Mouse (Mus musculus) megakaryocyte-erythroid progenitor cell, adult 5-6 weeks (primary cell): ENCODE results near the gene Magt1. TPM values are rescaled to one million over a fixed set of nuclear protein-coding genes. Genes with fewer than 3 reads are reported as not detected.
"Not testable (repeated sequence)": the region's sequence is repeated elsewhere in the genome, so short reads cannot be mapped to it uniquely, and the experiment has no call there.

ENCODE experiments used
- ATAC-seq: replicated peaks from 2 replicates; pipeline ENCODE4 v1.8.0; 2016; ENCODE audit warnings: mild to moderate bottlenecking, inconsistent platforms; ENCODE audit not compliant: severe bottlenecking, poor library complexity, low FRiP score, low TSS enrichment
- total RNA-seq, 2 experiments: library from RNA; stranded (forward) in 1 of 2; stranded (reverse) in 1 of 2; fragments of 200-1000, 215-1000 nt in 1 of 2; fragments of >200 nt in 1 of 2; fragmentation: Nextera tagmentation in 1 of 2; gene quantifications; 2 replicates each; pipeline ENCODE4 v1.2.3; 2014 to 2017

The Magt1 gene
- total RNA-seq, 2 experiments from 2014 or later: 31.2 to 58.2 TPM

GRCm38 (mm10) chrX:106001605-106002004, 10.1 kb downstream of the Magt1 start:
- ATAC-seq: no peak

DNA sequence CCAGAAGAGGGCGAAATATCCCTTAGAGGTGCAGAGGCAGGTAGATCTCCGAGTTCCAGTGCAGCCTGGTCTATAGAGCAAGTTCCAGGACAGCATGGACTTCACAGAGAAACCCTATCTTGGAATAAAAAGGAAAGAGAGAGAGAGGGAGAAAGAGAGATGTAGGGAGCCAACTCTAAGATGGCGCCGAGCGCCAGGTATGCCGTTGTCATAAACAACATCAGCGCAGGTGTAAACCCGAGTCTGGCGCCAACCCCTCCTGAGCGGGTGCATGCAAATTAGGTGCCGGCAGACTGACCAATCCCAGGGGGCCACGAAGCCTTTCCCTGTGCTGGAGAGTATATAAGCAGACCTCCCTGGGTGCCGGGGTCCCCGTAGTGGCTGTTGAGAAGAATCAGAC, 54.6 kb downstream of the Magt1 start:
- ATAC-seq: not testable (repeated sequence)

GRCm38 (mm10) chrX:105953999-105954398, 57.7 kb downstream of the Magt1 start:
- no peak for ATAC-seq

DNA sequence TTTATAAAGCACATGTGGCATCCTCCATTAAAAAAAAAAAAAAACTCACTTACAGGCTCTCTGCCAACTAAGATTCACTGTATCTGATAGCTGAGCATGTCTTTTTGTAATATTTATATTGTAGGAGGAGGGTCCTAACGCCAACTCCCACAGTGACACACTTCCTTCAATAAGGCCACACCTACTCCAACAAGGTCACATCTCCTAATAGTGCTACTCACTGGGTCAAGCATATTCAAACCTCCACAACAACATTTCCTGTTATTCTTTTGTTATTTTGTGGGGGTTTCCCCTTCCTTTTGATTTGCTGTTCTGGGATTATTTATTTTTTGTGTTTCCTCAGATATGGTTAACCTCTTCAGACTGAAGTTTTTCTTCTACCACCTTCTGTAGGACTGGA, 65.3 kb downstream of the Magt1 start:
- no peak for ATAC-seq

DNA sequence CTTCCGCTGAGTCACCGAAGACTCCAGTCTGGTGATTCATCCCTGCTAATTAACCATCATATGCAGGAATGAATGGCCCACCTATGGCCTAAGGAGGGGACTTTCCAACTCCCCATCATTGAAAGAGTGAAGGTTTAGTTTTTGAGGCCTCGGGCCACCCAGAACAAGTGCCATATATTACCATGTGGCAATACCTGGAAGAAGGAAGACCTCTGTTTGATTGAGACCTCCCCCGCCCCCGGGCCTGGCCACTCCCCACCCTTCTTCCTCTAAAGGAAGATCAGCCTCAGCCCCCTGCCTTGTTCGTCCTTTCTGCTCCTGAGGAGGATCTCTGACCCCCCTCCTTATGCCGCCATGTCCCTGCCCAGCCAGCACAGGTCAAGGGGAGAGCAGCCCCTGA, 72.5 kb downstream of the Magt1 start:
- ATAC-seq: no peak

DNA sequence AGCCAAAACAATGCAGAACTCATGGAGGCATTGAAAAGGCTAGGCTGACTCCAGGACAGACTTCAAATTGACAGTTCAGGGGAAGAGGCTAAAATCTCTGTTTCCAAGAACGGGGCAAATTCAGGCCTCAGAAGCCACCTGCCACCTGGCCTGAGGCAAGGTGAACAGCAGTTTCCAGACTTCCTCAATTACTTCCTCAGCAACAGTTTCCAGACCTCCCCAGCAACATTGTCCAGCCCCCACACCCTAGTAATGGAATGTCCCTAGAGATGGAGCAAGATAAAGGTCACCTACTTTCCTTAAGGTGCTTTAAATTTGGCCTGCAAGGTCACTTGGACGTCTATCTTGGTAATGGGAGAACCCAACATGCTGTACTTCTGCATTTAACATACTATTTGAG, 74.0 kb downstream of the Magt1 start:
- ATAC-seq: no peak

DNA sequence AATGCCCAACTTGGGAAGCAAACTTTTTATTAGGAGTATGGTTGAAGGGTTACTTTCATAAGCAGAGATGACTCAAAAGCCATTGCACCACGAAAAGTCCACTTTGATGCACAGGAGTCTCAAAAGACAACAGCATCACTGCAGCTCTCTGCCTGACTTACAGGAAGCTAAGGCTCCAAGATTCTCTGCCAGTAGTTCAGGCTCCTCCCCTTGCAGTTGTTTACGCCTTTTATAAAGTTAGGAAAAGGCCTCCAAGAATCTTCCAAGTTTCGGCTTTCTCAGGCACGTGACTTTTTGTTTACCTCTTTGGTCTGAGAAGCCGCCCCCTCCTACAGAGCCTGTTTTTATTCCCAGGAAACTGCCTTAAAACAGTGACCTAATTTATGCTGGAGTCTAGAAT, 77.4 kb downstream of the Magt1 start:
- ATAC-seq: no peak

- peak; percentile 21; the same call in 1 of the 2 replicates for ATAC-seq
Measured at GRCm38 (mm10) chrX:105929478-105930038, 82.1 kb downstream of the Magt1 start.

DNA sequence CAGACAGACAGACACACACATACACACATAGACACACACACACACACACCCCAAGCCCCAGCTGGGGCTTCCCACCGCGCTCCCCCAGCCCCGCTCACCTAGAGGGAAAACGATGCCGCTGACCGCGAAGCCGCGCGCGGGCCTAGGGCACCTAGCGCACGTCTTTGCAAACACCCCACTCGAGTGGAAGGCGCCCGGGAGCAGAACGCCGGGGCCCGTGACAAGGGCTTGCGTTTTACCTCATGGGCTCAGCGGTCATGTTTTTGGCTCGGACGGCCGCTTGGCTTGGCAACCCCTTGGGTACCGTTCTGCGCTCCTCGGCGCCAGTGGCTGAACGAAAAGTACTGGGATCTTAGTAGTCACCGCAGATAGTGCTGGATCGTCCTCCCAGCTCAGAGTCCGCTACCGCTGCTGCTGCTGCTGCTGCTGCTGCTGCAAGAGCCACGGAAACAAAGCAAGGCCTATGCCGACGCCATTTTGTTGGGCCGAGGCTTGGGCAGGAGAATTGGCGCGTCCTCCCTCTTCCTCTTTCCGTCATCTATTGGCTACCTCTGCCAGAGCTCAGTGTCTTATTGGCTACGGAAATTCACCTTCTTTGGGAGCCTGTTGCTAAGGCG, 82.7 kb downstream of the Magt1 start, which contains the start of gene Atrx:
TSS of gene Atrx (minus strand) at position 543 of the 617 bp plus-strand sequence.
- peak; percentile 98 for ATAC-seq

- ATAC-seq: 0 out of 2 replicates have a peak, but pooled peaks have one; percentile 8
Measured at GRCm38 (mm10) chrX:105927941-105928860, 83.5 kb downstream of the Magt1 start.

GRCm38 (mm10) chrX:105926121-105926735, 85.5 kb downstream of the Magt1 start:
- ATAC-seq: peak; percentile 42

DNA sequence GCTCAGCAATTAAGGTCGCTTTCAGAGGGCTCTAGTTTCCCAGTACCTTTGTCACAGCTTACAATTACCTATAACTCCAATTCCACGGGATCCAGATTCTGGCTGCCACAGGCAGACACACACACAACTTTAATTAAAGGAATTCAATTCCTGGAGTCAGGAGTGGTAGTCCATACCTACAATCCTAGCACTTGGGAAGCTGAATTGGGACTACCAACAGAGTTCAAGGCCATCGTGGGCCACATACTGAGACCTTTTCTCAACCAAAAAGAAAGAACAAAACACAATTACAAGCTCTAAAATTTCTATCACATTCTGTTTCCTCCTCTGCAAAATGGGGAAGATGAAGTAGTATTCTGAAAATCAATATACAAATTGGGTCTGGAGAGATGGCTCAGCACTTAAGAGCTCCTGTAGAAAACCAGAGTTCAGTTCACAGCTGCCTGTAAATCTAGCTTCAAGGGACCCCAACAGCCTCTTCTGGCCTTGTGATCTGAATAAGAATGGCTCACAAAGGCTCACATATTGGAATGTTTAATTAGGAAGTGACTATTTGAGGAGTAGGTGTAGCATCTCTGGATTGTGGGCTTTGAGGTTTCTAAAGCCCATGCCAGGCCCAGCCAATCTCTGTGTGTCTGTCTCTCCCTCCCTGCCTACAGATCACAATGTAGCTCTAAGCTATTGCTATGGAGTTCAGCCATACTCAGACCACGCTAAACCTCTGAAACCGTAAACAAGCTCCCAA, 87.2 kb downstream of the Magt1 start:
- no peak for ATAC-seq

GRCm38 (mm10) chrX:105923896-105924295, 87.8 kb downstream of the Magt1 start:
- ATAC-seq: no peak

- ATAC-seq: not testable (repeated sequence)
Measured at GRCm38 (mm10) chrX:105922986-105923385, 88.7 kb downstream of the Magt1 start.

DNA sequence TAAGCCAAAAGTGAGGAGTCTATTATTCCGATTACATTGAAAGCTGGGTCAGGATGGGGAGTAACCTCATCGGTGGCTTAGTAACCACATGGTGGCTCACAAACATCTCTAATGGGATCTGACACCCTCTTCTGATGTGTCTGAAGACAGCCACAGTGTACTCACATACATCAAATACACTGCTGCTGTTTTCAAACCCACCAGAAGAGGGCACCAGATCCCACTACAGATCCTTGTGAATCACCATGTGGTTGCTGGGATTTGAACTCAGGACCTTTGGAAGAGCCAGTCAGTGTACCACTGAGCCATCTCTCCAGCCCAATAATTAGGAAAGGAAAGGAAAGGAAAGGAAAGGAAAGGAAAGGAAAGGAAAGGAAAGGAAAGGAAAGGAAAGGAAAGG, 90.3 kb downstream of the Magt1 start:
- no peak for ATAC-seq
